Mouse (Mus musculus) cortical plate, adult 2 months (tissue): ENCODE measurements around the gene Dmrtc2. TPM values are rescaled to one million over a fixed set of nuclear protein-coding genes. Genes with fewer than 3 reads are reported as not detected.

Experiments used
- H3K27ac ChIP-seq: fragments of 200-500 bp; 2 replicates; pipeline ENCODE4 v1.5.1; 2012; ENCODE audit warnings: low read length, control low read depth, inconsistent platforms; ENCODE audit not compliant: insufficient read depth
- H3K4me1 ChIP-seq: fragments of 200-500 bp; 2 replicates; pipeline ENCODE4 v1.6.1; 2011; ENCODE audit warnings: low read length; ENCODE audit not compliant: control insufficient read depth, insufficient read depth
- H3K4me3 ChIP-seq: fragments of 200-500 bp; 2 replicates; pipeline ENCODE4 v1.5.1; 2011; ENCODE audit warnings: mild to moderate bottlenecking, low read length, control low read depth; ENCODE audit not compliant: insufficient read depth
- CTCF ChIP-seq: fragments of 200-500 bp; IDR thresholded peaks from 2 replicates; pipeline ENCODE4 v1.5.1; 2011; ENCODE audit warnings: mild to moderate bottlenecking, control low read depth, low read length; ENCODE audit not compliant: insufficient read depth; ENCODE audit errors: extremely low read depth
- POLR2A ChIP-seq: fragments of 200-500 bp; IDR thresholded peaks from 2 replicates; pipeline ENCODE4 v1.6.1; 2011; ENCODE audit warnings: mild to moderate bottlenecking, low read length, control low read depth; ENCODE audit not compliant: insufficient read depth; ENCODE audit errors: extremely low read depth
- polyA plus RNA-seq: library from polyadenylated mRNA; depleted of rRNA; stranded (reverse); fragments of >200 nt; gene quantifications from 2 replicates; pipeline ENCODE4 v1.2.3, GENCODE M21; 2012

The Dmrtc2 gene
- polyA plus RNA-seq, 1 experiment = not detected

GRCm38 (mm10) chr7:24901114-24901513 is 31.3 kb downstream of the Dmrtc2 start:
- Histone ChIP-seq H3K27ac (no peak overlapping the region), H3K4me1 (peaks cover 2% of the 10 kb centered on the region; the same call in 1 of the 2 replicates), H3K4me3 (no peak overlapping the region)
- no peak for TF ChIP-seq CTCF
- no peak for TF ChIP-seq POLR2A

- no peak for TF ChIP-seq POLR2A
- no peak for TF ChIP-seq CTCF
- no peak overlapping the region for H3K27ac ChIP-seq
- H3K4me1 ChIP-seq = peaks cover 2% of the 10 kb centered on the region
- H3K4me3 ChIP-seq = no peak overlapping the region
Observed at GRCm38 (mm10) chr7:24901842-24902241, 32.0 kb downstream of the Dmrtc2 start.

GRCm38 (mm10) chr7:24902264-24902629 is 32.4 kb downstream of the Dmrtc2 start:
- TF ChIP-seq POLR2A = no peak
- TF ChIP-seq CTCF = no peak
- Histone ChIP-seq H3K4me1 (peaks cover 2% of the 10 kb centered on the region), H3K4me3 (0 out of 2 replicates have a peak overlapping the region, but pooled peaks have one; percentile 50), H3K27ac (peak overlapping the region; percentile 27; the same call in 1 of the 2 replicates)

- no peak for TF ChIP-seq CTCF
- no peak for TF ChIP-seq POLR2A
- H3K4me3 ChIP-seq = peak within 1 kb of the TSS; percentile 50
- H3K27ac ChIP-seq = peak within 1 kb of the TSS; percentile 53
- peaks cover 2% of the 10 kb centered on the region for H3K4me1 ChIP-seq
Observed at GRCm38 (mm10) chr7:24902630-24903443, 33.0 kb downstream of the Dmrtc2 start, which contains the start of gene Arhgef1. Gene Arhgef1 (plus strand): TSS chr7:24902912.

GRCm38 (mm10) chr7:24903444-24903825 is 33.6 kb downstream of the Dmrtc2 start:
- no peak for TF ChIP-seq CTCF
- no peak for TF ChIP-seq POLR2A

GRCm38 (mm10) chr7:24904070-24904483 is 34.2 kb downstream of the Dmrtc2 start:
- TF ChIP-seq POLR2A (no peak; the same call in none of the 2 replicates), CTCF (no peak)
- Histone ChIP-seq H3K4me1 (peaks cover 2% of the 10 kb centered on the region), H3K4me3 (peak overlapping the region; percentile 43), H3K27ac (no peak overlapping the region)

More at GRCm38 (mm10) chr7:24903444-24903825, 33.6 kb downstream of the Dmrtc2 start:
- Histone ChIP-seq H3K27ac (no peak overlapping the region), H3K4me3 (peak overlapping the region; percentile 50), H3K4me1 (peaks cover 2% of the 10 kb centered on the region)

- H3K4me3 ChIP-seq = peak overlapping the region; percentile 43
- peak; percentile 51 for TF ChIP-seq CTCF
- TF ChIP-seq POLR2A = no peak
- H3K27ac ChIP-seq = no peak overlapping the region
- peaks cover 2% of the 10 kb centered on the region for H3K4me1 ChIP-seq
Observed at GRCm38 (mm10) chr7:24904936-24905335, 35.1 kb downstream of the Dmrtc2 start.

GRCm38 (mm10) chr7:24906551-24906950 is 36.7 kb downstream of the Dmrtc2 start:
- Histone ChIP-seq H3K4me1 (peaks cover 2% of the 10 kb centered on the region), H3K4me3 (no peak overlapping the region), H3K27ac (no peak overlapping the region)
- TF ChIP-seq POLR2A (no peak), CTCF (no peak)

GRCm38 (mm10) chr7:24907211-24907748 is 37.4 kb downstream of the Dmrtc2 start:
- no peak overlapping the region for H3K4me3 ChIP-seq
- TF ChIP-seq POLR2A = no peak
- no peak for TF ChIP-seq CTCF
- H3K27ac ChIP-seq = no peak overlapping the region
- H3K4me1 ChIP-seq = peaks cover 2% of the 10 kb centered on the region

GRCm38 (mm10) chr7:24912480-24912879 is 42.6 kb downstream of the Dmrtc2 start:
- TF ChIP-seq CTCF (no peak), POLR2A (no peak)
- no peak overlapping the region for H3K27ac ChIP-seq
- H3K4me1 ChIP-seq = no peaks in the 10 kb centered on the region
- H3K4me3 ChIP-seq = no peak overlapping the region

- no peaks in the 10 kb centered on the region for H3K4me1 ChIP-seq
- TF ChIP-seq CTCF = no peak
- TF ChIP-seq POLR2A = no peak
- no peak overlapping the region for H3K27ac ChIP-seq
- no peak overlapping the region for H3K4me3 ChIP-seq
Observed at GRCm38 (mm10) chr7:24918763-24919323, 49.0 kb downstream of the Dmrtc2 start.
